Mouse (Mus musculus): ENCODE measurements at regions not wholly inside any gene's neighbourhood (a gene's known extent, or its start where the extent isn't known, plus 50 kb on each side); places are given as distances from the start of the nearest gene placed in this dataset.

DNA sequence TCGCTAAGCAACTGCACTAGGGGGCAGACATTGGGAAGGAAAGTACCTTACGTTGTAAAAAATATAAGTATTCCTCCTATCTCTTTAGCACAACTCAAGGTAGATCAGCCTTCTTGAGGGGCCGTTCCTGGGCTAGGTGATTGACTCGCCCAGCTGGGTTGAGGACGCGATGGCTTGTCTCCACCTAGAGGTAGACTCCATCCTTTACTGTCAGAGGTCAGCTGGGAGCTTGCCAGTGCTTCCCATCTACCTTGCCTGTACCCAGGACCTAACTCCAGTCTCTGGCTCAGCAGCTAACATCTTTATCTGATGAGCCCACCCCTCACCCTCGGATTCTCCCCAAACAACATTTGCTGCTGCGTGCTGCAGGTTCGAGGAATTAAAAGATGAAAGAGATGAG, 59.4 kb upstream of the Foxn2 start:
- no peak for TF ChIP-seq POLR2A (IDR thresholded peaks at IDR 0.05; ENCODE audit: low read depth, low read length)
- TF ChIP-seq CTCF (IDR thresholded peaks at IDR 0.05; ENCODE audit: extremely low read depth, insufficient read length, insufficient replicate concordance, low read depth, low read length): peak; percentile 30; the same call in 1 of the 2 replicates

All from small intestine, adult 2 months (tissue).